Mouse (Mus musculus): ENCODE measurements around the gene Syne3.

Syne3 gene

DNA sequence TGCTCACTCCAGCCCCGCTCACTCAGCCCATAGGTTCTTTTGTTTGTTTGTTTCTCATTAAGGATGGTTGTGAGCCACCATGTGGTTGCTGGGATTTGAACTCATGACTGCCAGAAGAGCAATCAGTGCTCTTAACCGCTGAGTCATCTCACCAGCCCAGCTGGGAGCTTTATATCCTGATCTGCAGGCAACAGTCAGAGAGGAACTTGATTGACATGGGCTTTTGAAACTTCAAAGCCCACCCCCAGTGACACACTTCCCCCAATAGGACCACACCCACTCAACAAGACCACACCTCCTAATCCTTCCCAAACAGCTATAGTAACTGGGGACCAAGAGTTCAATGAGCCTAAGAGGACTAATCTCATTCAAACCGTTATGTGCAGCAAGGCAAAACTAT lies 85.1 kb downstream of the Syne3 start:
- peak; percentile 52 for DNase-seq (ENCODE audit: low read depth)

GRCm38 (mm10) chr12:104923948-104924388 lies 85.6 kb downstream of the Syne3 start:
- DNase-seq (ENCODE audit: low read depth) = no peak

GRCm38 (mm10) chr12:104922647-104923046 lies 87.0 kb downstream of the Syne3 start:
- no peak for DNase-seq (ENCODE audit: low read depth)

- no peak for DNase-seq (ENCODE audit: low read depth)
These were observed 88.5 kb downstream of the Syne3 start for GRCm38 (mm10) chr12:104921071-104921470.

DNA sequence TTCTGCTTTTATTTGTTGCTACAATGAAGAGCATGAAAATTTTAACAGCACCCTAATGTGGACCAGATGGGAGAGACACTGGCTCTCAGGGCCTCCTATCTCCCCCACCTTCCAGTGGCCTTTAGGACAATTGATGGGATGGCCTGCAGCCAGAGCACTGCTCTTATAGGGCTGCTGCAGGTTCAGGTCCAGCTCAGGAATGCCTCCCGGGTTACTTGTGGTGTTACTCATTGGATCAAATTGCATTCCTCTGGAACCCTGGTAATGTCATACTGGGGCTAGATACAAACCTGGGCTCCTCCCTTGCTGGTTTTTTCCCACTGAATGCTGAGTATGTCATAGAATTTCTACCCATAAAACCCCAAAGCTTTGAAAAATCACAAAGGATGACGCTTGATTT lies 90.4 kb downstream of the Syne3 start:
- no peak for DNase-seq (ENCODE audit: low read depth)

DNA sequence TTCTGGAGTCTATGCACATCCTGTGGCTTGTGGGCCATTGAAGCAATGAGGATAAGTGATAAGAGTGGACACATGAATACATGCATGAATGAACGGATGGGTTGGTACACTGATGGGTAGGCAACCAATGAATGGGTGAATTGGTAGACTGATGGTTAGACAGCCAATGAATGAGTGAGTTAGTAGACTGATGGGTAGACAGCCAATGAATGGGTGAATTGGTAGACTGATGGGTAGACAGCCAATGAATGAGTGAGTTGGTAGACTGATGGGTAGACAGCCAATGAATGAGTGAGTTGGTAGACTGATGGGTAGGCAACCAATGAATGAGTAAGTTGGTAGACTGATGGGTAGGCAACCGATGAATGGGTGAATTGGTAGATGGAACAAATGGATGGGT lies 91.7 kb downstream of the Syne3 start:
- DNase-seq (ENCODE audit: low read depth) = no peak

DNA sequence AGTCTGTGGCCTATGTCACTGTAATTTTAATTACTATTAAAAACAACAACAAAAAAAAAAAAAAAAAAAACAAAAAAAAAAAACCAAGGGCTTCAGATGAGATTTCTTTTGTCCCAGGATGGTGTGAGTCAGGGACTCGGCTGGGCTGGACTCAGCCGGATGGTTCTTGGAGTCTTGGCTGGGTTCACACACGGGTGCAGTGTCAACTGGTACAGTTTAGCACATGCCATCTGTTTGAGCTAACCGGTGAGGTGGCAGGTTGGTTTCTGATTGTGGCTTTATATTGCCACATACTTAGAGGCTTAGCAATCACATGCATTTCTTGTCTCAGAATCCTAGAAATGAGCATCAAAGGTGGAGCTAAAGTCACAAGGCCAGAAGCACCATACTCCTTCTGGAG lies 92.3 kb downstream of the Syne3 start:
- DNase-seq (ENCODE audit: low read depth) = no peak

DNA sequence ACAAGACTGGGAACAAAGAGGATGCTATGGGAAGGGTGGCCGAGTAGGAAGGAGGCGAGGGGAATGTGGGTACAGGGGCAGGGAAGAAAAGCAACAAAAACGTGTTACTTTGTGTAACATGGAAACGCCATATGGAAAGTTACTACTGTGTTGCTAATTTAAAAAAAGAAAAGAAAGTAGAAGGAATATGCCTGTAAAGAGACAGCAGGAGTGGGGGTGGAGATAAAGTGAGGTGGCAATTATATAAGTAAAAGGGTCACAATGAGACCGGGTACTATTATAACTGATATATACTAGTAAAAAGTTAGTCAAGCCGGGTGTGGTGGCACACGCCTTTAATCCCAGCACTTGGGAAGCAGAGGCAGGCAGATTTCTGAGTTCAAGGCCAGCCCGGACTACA lies 92.8 kb downstream of the Syne3 start:
- DNase-seq (ENCODE audit: low read depth) = no peak

- no peak for DNase-seq (ENCODE audit: low read depth)
These were observed 93.9 kb downstream of the Syne3 start for GRCm38 (mm10) chr12:104915681-104916080.

GRCm38 (mm10) chr12:104912990-104913389 lies 96.6 kb downstream of the Syne3 start:
- no peak for DNase-seq (ENCODE audit: low read depth)

DNA sequence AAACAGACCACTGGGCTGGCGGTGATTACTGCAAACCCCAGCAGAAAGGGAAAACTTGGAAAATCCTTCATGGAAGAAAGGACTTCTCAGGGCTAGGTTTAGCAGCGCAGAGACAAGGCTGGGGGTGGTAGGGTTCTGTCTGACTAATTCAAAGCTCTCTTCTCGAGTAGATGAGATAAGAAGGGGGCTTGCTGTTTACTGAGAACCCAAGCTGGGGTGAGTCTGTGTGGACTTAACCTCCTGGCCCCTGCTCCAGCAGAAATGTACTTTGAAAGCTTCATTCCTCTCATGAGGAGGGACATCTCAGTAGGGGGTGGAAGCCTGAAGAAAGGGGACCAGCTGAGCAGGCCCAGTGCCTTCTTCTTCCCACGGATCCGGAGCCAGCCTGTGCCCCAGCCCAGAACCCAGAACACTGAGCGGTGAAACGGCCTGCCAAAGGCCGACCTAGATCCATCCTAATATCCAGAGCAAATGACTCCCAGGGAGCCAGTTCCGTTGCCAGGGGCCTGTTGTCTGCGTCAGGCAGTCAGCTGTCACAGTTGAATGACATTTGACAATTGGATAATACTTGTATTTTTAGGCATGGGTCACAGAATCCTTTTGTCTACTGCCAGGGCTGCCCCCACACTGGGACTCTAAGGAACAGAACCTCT lies 97.2 kb downstream of the Syne3 start:
- no peak for DNase-seq (ENCODE audit: low read depth)

- no peak for DNase-seq (ENCODE audit: low read depth)
These were observed 99.9 kb downstream of the Syne3 start for GRCm38 (mm10) chr12:104909750-104910149.

GRCm38 (mm10) chr12:104908986-104909385 lies 100.6 kb downstream of the Syne3 start:
- DNase-seq (ENCODE audit: low read depth) = no peak

- DNase-seq (ENCODE audit: low read depth) = no peak
These were observed 101.4 kb downstream of the Syne3 start for GRCm38 (mm10) chr12:104908024-104908781.

DNA sequence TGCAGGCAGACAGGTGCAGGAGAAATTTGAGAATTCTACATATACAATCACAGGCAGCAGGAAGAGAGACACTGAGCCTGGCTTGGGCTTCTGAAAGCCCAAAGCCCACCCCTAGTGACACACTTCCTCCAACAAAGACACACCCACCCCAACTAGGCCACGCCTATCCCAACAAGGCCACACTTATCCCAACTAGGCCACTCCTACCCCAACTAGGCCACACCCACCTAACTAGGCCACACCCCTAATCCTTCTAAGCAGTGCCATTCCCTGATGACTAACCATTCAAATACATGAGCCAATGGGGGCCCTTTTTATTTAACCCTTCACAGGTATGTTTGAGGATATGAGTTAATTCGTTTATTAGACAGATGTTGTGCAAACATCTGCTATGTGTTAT lies 102.5 kb downstream of the Syne3 start:
- DNase-seq (ENCODE audit: low read depth) = no peak

DNA sequence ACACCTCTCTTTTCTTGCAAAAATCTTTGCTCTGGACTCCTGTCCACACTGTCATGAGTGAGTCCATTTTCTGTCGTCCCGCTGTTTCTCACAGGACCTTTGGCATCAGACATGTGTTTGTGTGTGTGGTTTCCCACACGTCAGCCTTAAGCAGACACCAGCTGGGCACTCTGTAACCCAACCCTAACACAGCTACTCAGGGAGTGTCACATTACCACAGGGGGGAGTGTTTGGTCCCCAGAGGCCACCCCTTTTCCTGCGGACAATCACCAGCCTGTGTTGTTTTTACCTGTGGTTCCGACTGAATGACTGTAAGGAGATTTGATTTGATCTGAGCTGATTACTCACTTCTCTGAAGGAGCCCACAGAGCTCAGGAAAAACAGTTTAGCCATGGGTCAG lies 105.5 kb downstream of the Syne3 start:
- peak; percentile 58 for DNase-seq (ENCODE audit: low read depth)

GRCm38 (mm10) chr12:104902392-104903053 lies 107.1 kb downstream of the Syne3 start:
- no peak for DNase-seq (ENCODE audit: low read depth)

GRCm38 (mm10) chr12:104901320-104901719 lies 108.3 kb downstream of the Syne3 start:
- DNase-seq (ENCODE audit: low read depth) = no peak

GRCm38 (mm10) chr12:104899835-104900234 lies 109.8 kb downstream of the Syne3 start:
- no peak for DNase-seq (ENCODE audit: low read depth)

DNA sequence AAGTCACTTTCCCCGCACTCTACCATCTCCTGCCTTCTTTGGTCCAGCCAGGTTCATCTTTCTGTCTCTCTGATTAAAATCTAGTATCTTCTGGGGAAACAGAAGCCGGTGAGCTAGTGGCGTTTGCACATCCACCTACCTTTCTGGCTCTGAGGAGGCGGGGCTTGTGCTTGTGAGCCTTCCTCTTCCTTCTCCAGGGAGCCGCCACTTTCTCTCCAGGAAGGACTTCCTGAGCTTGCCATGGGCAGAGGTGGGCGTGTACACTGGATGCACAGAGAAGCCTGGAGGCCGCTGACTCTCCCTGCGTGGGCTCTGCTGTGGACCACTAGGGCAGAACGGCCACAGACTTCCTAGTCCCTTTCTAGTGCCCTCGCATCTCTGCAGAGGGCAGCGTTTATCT lies 110.4 kb downstream of the Syne3 start:
- DNase-seq (ENCODE audit: low read depth) = no peak

DNA sequence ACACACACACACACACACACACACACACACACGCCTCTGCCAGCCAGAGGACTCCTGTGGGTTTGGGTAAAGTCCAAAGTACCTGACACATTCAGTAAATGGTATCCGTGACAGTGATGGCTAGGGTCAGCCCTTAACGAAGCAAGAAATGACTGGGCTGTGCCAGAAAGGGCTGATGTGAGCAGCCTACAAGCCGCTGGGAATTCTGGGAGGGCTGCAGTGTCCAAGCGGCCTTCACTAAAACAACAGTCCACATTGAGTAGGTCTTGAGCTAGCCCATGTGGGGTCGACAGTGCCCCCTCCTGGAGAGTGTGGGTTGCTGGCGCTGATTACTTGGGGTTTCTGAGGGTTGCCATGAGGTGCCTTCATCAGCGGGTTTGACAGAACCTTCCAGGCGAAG lies 110.9 kb downstream of the Syne3 start:
- DNase-seq (ENCODE audit: low read depth) = peak; percentile 50

GRCm38 (mm10) chr12:104897051-104897618 lies 112.5 kb downstream of the Syne3 start:
- DNase-seq (ENCODE audit: low read depth) = no peak

DNA sequence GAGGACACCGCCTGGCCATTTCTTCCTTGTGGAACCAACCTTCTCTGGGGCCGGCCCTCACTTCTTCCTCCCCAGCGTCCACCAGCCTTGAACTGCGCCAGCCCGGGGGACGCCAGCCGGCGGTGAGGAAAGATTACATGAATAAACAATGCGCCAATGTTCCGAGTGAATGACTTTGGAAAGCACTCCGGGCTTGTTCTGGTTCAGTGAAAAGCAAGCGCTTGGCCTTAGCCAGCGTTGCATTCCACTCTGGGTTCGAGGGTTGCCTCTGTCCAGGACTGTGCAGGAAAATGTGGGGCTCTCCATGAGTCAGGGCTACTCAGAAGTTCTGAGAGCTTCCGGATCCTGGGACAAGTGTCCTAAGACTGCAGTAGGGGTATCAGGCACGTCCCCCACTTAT lies 113.0 kb downstream of the Syne3 start:
- no peak for DNase-seq (ENCODE audit: low read depth)

Data from 416B (cell line).